Mouse (Mus musculus): ENCODE results near the gene Crygb. TPM values are rescaled to one million over a fixed set of nuclear protein-coding genes. Genes with fewer than 3 reads are reported as not detected.

Crygb gene
- total and polyA plus RNA-seq, 3 experiments = not detected

DNA sequence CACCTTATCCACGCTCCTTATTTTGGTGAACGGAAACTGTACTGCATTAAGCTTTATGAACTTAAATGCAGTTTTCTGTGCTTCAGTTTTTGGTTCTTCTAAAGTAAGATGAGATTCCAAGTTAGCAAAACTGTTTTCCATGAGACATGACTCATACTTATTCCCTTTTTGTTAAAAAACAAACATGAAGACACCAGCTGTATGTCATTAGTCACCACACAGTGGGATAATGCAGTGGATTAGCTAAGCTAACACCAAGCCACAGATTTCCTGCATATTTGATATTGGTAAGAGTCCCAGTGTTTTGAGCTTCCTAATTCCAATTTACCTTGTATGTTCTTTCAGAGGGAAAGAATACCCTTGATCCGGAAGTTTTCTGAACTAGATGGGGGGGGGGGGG, 9.5 kb upstream of the Crygb start:
- DNase-seq (ENCODE audit: low read depth, low spot score) = no peak
- H3K4me1 ChIP-seq (ENCODE audit: control insufficient read depth in 1 of 2, insufficient read depth in 2 of 2, low read length in 2 of 2) = no peaks in the 10 kb centered on the region

DNA sequence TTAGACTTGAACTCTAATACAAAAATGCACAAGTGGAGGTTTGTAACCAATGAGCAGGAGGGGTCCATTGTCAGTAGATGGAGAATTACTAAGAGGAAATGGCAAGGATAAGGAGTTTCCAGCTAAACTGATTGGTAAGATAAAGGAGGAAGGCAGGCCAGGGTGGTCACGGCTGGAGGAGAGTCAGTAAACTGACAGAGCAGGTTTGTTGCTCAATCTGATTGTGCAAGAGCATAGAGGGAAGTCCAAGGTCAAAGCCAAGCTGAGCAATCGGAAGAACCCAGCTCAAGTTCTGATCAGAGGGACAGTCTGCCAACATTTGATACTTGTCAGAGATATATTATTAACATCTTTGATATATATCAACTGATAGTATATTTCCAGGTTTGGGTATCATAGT, 8.3 kb upstream of the Crygb start:
- H3K4me3 ChIP-seq (ENCODE audit: control insufficient read depth in 1 of 2, insufficient read depth in 1 of 2, low read depth in 2 of 2, low read length in 2 of 2) = no peak overlapping the region
- DNase-seq (ENCODE audit: low read depth, low spot score) = no peak
- H3K9me3 ChIP-seq (replicated peaks; ENCODE audit: insufficient read depth, low read length) = no peaks in the 10 kb centered on the region
- H3K4me1 ChIP-seq (ENCODE audit: control insufficient read depth in 1 of 2, insufficient read depth in 2 of 2, low read length in 2 of 2) = no peaks in the 10 kb centered on the region
- no peak overlapping the region for H3K27ac ChIP-seq (ENCODE audit: control insufficient read depth, low read depth, low read length)
- H3K27me3 ChIP-seq (ENCODE audit: control insufficient read depth in 1 of 2, insufficient read depth in 2 of 2, low read length in 2 of 2) = no peaks in the 10 kb centered on the region; a peak in 1 of 4 replicates
- H3K36me3 ChIP-seq (ENCODE audit: control insufficient read depth in 1 of 2, insufficient read depth in 2 of 2, low read length in 2 of 2) = no peaks in the 10 kb centered on the region
- TF ChIP-seq JUND (IDR thresholded peaks at IDR 0.05; ENCODE audit: low read depth, low read length) (no peak), HCFC1 (IDR thresholded peaks at IDR 0.05; ENCODE audit: low read depth, low read length) (no peak), CTCF (IDR thresholded peaks at IDR 0.05 in 2 of 3, conservative IDR thresholded peaks at IDR 0.05 in 1 of 3; ENCODE audit: control insufficient read depth in 1 of 3, insufficient read depth in 1 of 3, low read depth in 2 of 3, low read length in 3 of 3, poor library complexity in 1 of 3, severe bottlenecking in 1 of 3) (no peak), RCOR1 (IDR thresholded peaks at IDR 0.05; ENCODE audit: low read depth, low read length) (no peak), KAT2A (conservative IDR thresholded peaks at IDR 0.05; ENCODE audit: low read depth, low read length) (no peak), GATA1 (IDR thresholded peaks at IDR 0.05; ENCODE audit: low read depth, low read length) (no peak), POLR2AphosphoS5 (IDR thresholded peaks at IDR 0.05; ENCODE audit: borderline replicate concordance, low read depth, low read length) (no peak), POLR2A (IDR thresholded peaks at IDR 0.05; ENCODE audit: control insufficient read depth in 1 of 2, insufficient read depth in 1 of 2, low read depth in 1 of 2, low read length in 2 of 2, poor library complexity in 1 of 2) (no peak), EP300 (IDR thresholded peaks at IDR 0.05; ENCODE audit: low read depth in 1 of 2, low read length in 2 of 2) (no peak), TAL1 (IDR thresholded peaks at IDR 0.05; ENCODE audit: low read length) (no peak), SIN3A (IDR thresholded peaks at IDR 0.05; ENCODE audit: low read length) (no peak), USF2 (IDR thresholded peaks at IDR 0.05; ENCODE audit: borderline replicate concordance in 1 of 2, insufficient read depth in 1 of 2, low read depth in 1 of 2, low read length in 2 of 2) (no peak), BHLHE40 (IDR thresholded peaks at IDR 0.05; ENCODE audit: borderline replicate concordance, low read depth, low read length) (no peak), MEF2A (IDR thresholded peaks at IDR 0.05; ENCODE audit: extremely low read depth, insufficient replicate concordance, low read depth, low read length, poor library complexity, severe bottlenecking) (no peak), RAD21 (IDR thresholded peaks at IDR 0.05; ENCODE audit: low read depth, low read length) (no peak), TCF12 (IDR thresholded peaks at IDR 0.05; ENCODE audit: low read depth, low read length) (no peak), ZC3H11A (IDR thresholded peaks at IDR 0.05; ENCODE audit: low read depth, low read length) (no peak), ZMIZ1 (IDR thresholded peaks at IDR 0.05; ENCODE audit: low read depth, low read length) (no peak), MXI1 (IDR thresholded peaks at IDR 0.05; ENCODE audit: low read depth, low read length) (no peak), MAFK (IDR thresholded peaks at IDR 0.05; ENCODE audit: borderline replicate concordance, low read depth, low read length) (no peak)
- no peaks in the 10 kb centered on the region for H3K79me2 ChIP-seq (ENCODE audit: control insufficient read depth, insufficient read depth, low read length, poor library complexity)
- H3K9ac ChIP-seq (ENCODE audit: control insufficient read depth, low read depth, low read length, poor library complexity, severe bottlenecking) = no peak overlapping the region

More for the DNA sequence above, 9.5 kb upstream of the Crygb start:
- Histone ChIP-seq H3K4me3 (ENCODE audit: control insufficient read depth in 1 of 2, insufficient read depth in 1 of 2, low read depth in 2 of 2, low read length in 2 of 2) (no peak overlapping the region), H3K9me3 (replicated peaks; ENCODE audit: insufficient read depth, low read length) (no peaks in the 10 kb centered on the region), H3K36me3 (ENCODE audit: control insufficient read depth in 1 of 2, insufficient read depth in 2 of 2, low read length in 2 of 2) (no peaks in the 10 kb centered on the region), H3K79me2 (ENCODE audit: control insufficient read depth, insufficient read depth, low read length, poor library complexity) (no peaks in the 10 kb centered on the region), H3K9ac (ENCODE audit: control insufficient read depth, low read depth, low read length, poor library complexity, severe bottlenecking) (no peak overlapping the region), H3K27ac (ENCODE audit: control insufficient read depth, low read depth, low read length) (no peak overlapping the region), H3K27me3 (ENCODE audit: control insufficient read depth in 1 of 2, insufficient read depth in 2 of 2, low read length in 2 of 2) (no peaks in the 10 kb centered on the region; a peak in 1 of 4 replicates)
- TF ChIP-seq UBTF (IDR thresholded peaks at IDR 0.05; ENCODE audit: borderline replicate concordance, insufficient read depth, low read depth, low read length) = no peak
